Mouse (Mus musculus) neural tube, embryonic 13.5 days (tissue): Measurements from ENCODE around the gene Unc50. TPM values are rescaled to one million over a fixed set of nuclear protein-coding genes. Genes with fewer than 3 reads are reported as not detected.

Experiments
- ATAC-seq: fragments of 200-750 bp; cut with Nextera tagmentation; 2 replicates; pipeline ENCODE4 v1.8.0; 2017; ENCODE audit warnings: low read depth, mild to moderate bottlenecking, moderate TSS enrichment, moderate library complexity
- H3K27ac ChIP-seq: fragments of 300-500 bp; sonication (generic); replicated peaks from 2 replicates; pipeline ENCODE4 v1.5.1; 2015; ENCODE audit warnings: moderate library complexity, mild to moderate bottlenecking, inconsistent platforms
- H3K27me3 ChIP-seq: fragments of 300-500 bp; sonication (generic); 2 replicates; pipeline ENCODE4 v1.6.1; 2015; ENCODE audit warnings: mild to moderate bottlenecking, inconsistent platforms
- H3K36me3 ChIP-seq: fragments of 300-500 bp; sonication (generic); 2 replicates; pipeline ENCODE4 v1.6.1; 2015; ENCODE audit warnings: mild to moderate bottlenecking, inconsistent platforms
- H3K4me1 ChIP-seq: fragments of 300-500 bp; sonication (generic); replicated peaks from 2 replicates; pipeline ENCODE4 v1.6.1; 2015; ENCODE audit warnings: inconsistent platforms
- H3K4me2 ChIP-seq: fragments of 300-500 bp; sonication (generic); 2 replicates; pipeline ENCODE4 v1.6.1; 2015; ENCODE audit warnings: inconsistent platforms, mild to moderate bottlenecking, moderate library complexity
- H3K4me3 ChIP-seq: fragments of 300-500 bp; sonication (generic); 2 replicates; pipeline ENCODE4 v1.5.1; 2015; ENCODE audit warnings: mild to moderate bottlenecking, inconsistent platforms
- H3K9ac ChIP-seq: fragments of 300-500 bp; sonication (generic); 2 replicates; pipeline ENCODE4 v1.6.1; 2015; ENCODE audit warnings: moderate library complexity, mild to moderate bottlenecking, inconsistent platforms
- H3K9me3 ChIP-seq: fragments of 300-500 bp; sonication (generic); 2 replicates; pipeline ENCODE4 v1.6.1; 2016; ENCODE audit warnings: inconsistent platforms
- WGBS: fragments of 180-500 bp; shearing (Covaris S2); methylation state at CpG from one replicate; pipeline ENCODE4 v1.1.7; 2015; 5-methylcytosine and 5-hydroxymethylcytosine counted together
- polyA plus RNA-seq: library from polyadenylated mRNA; unstranded; fragments of >200 nt; fragmentation: Nextera tagmentation; extraction: Ambion mirVana; gene quantifications from 2 replicates; pipeline ENCODE4 v1.2.1, GENCODE M21; 2015

The Unc50 gene
- polyA plus RNA-seq, 1 experiment from 2014 or later, result 121 TPM

DNA sequence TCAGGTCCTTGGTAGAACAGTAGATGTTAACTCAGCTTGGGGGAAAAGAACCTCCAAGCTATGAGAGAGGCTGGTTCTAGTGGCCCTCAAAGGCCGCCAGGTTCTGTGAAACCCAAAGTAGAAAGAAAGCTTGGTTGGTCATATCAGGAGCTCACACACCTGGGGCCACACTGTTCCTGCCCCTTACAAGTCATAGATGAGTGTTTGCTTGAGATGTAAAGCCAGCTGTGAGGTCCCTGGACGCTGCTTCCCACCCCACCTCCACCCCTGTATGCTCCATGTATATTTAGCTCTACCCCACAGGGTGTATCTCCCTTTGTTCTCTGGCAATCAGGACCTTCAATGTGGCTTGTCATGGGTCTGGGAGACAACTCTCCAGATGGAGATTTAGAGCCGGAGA is 21.3 kb upstream of the Unc50 start:
- no peaks in the 10 kb centered on the region for H3K9me3 ChIP-seq
- no peak overlapping the region for H3K9ac ChIP-seq
- H3K4me2 ChIP-seq, result no peak overlapping the region
- H3K36me3 ChIP-seq, result peaks cover 3% of the 10 kb centered on the region; the same call in 1 of the 2 replicates
- H3K27me3 ChIP-seq, result no peaks in the 10 kb centered on the region
- H3K4me1 ChIP-seq, result no peaks in the 10 kb centered on the region
- 79% methylated on average over 3 of the region's 3 CpGs for WGBS
- no peak for ATAC-seq
- H3K4me3 ChIP-seq, result no peak overlapping the region
- no peak overlapping the region for H3K27ac ChIP-seq

DNA sequence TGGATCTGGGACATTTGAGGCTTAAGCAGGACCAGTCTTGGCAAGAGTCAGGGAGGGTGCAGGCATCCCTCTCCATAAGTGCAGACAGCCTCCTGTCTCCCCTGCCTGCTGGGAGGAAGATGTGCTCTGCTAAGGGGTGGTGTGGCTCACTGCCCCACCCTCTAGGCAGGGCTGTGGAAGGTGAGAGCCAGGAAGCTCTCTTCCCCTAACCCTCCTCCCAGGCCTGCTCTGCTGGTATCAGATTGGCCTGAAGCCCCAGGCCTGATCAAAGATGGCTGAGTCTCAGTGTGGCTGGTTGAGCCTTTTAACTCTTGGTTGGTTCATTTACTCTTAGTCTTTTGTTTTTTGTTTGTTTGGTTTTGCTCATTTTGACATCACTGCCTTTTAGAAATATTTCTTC is 20.3 kb upstream of the Unc50 start:
- Histone ChIP-seq H3K27me3 (no peaks in the 10 kb centered on the region), H3K9ac (no peak overlapping the region), H3K9me3 (no peaks in the 10 kb centered on the region), H3K4me1 (no peaks in the 10 kb centered on the region), H3K27ac (no peak overlapping the region), H3K4me3 (no peak overlapping the region), H3K36me3 (peaks cover 3% of the 10 kb centered on the region; the same call in 1 of the 2 replicates), H3K4me2 (no peak overlapping the region)
- ATAC-seq, result no peak

DNA sequence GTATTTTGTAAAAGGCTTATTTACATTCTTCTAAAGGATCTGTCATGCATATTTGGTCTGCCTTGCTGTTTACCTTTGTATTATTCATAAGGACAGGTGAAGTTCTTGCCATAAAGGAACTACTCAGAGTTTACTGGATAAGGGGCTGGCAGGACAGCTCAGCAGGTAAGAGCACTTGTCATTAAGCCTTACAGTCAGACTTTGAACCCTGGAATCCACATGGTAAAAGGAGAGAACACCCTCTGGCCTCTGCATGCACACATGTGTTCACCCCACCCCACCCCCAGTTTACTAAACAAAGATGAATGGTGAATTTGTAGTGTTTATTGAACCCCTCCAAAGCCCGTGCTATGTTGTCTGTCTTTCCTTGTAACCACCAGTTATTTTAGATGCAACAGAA is 14.5 kb upstream of the Unc50 start:
- no peak for ATAC-seq
- no peak overlapping the region for H3K9ac ChIP-seq

DNA sequence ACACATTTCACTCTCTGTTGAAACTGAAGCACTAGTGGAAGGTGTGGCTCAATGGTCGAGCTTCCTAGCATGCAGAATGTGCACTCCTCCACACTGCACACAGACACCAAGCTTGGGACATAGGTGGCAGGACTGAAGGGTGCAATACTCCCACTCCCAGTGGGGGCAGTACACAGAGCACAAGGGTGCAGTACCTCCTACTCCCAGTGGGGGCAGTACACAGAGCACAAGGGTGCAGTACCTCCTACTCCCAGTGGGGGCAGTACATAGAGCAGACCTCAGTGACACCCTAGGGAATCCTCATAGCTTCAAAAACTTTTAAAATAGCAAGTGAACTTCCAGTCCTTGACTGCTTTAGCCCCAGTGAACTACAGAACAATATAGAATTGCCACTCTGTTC is 10.5 kb upstream of the Unc50 start:
- no peak for ATAC-seq
- 100% methylated on average over 1 of the region's 1 CpGs for WGBS
- Histone ChIP-seq H3K9ac (no peak overlapping the region), H3K9me3 (peaks cover 11% of the 10 kb centered on the region), H3K4me3 (no peak overlapping the region), H3K36me3 (peaks cover 70% of the 10 kb centered on the region), H3K4me2 (no peak overlapping the region), H3K27ac (no peak overlapping the region), H3K4me1 (no peaks in the 10 kb centered on the region), H3K27me3 (no peaks in the 10 kb centered on the region)

More for the DNA sequence above, 14.5 kb upstream of the Unc50 start:
- Histone ChIP-seq H3K27ac (no peak overlapping the region), H3K9me3 (no peaks in the 10 kb centered on the region), H3K4me3 (no peak overlapping the region), H3K36me3 (peaks cover 43% of the 10 kb centered on the region), H3K27me3 (no peaks in the 10 kb centered on the region), H3K4me1 (no peaks in the 10 kb centered on the region), H3K4me2 (no peak overlapping the region)
- 91% methylated on average over 1 of the region's 1 CpGs for WGBS

DNA sequence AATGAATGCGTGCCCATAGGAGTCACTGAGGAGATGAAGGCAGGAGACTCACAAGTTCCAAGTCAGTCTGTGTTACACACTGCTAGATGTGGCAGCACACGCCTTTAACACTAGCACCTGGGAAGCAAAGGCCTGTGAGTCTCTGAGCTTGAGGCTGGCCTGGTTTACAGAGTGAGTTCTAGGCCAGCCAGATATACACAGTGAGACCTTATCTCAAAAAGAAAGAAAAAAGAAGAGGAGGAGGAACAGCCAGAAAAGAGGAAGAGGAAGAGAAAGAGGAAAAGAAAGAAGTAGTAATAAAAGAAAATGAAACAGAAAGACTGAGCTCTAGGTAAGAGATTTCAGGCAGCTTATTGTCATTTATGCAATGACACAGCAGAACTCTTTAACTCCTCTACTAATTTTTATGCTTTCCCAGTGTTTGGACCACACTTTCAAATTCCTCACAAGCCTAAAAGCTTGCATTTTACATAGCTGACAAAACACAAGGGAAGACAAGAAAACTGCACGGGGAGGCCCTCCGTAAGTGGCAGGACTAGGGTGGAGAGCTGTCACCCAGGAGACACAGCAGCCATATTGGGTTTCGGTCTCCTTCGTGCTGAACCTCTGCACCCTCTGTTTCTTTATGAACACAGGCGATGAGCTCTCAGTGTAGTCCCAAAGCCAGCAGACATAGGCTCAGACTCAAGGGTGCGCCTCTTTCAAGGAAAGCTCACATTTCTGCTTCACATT is 2.6 kb upstream of the Unc50 start:
- 94% methylated on average over 8 of the region's 8 CpGs for WGBS
- Histone ChIP-seq H3K27me3 (no peaks in the 10 kb centered on the region), H3K4me1 (peaks cover 29% of the 10 kb centered on the region), H3K27ac (no peak overlapping the region), H3K4me3 (no peak overlapping the region), H3K9me3 (peaks cover 14% of the 10 kb centered on the region), H3K36me3 (peaks cover 56% of the 10 kb centered on the region), H3K9ac (no peak overlapping the region), H3K4me2 (no peak overlapping the region)
- no peak for ATAC-seq

DNA sequence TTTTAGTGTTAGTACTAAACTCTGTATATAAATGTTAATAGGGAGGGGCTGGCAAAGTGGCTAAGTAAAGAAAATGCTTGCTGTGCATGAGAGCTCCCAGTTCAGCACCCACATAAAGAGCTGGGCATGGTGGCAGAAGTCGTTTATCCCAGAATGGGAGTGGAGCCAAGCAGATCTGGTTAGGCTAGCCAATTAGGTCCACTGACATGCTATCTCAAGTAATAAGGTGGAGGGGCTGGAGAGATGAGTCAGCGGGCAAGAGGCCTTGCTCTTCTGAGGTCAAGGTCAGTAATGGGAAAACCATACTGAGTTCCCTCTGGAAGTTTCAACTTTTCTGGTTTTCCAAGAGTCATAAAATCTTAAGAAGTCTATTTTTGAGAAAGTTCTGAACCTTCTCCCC is 1.0 kb upstream of the Unc50 start:
- 72% methylated on average over 2 of the region's 2 CpGs for WGBS
- H3K9me3 ChIP-seq, result peaks cover 10% of the 10 kb centered on the region
- peak overlapping the region; percentile 90; the same call in 1 of the 2 replicates for H3K9ac ChIP-seq
- ATAC-seq, result no peak
- peaks cover 38% of the 10 kb centered on the region for H3K4me1 ChIP-seq
- H3K27ac ChIP-seq, result no peak overlapping the region
- peaks cover 59% of the 10 kb centered on the region for H3K36me3 ChIP-seq
- H3K27me3 ChIP-seq, result no peaks in the 10 kb centered on the region
- peak overlapping the region; percentile 94 for H3K4me2 ChIP-seq
- H3K4me3 ChIP-seq, result peak overlapping the region; percentile 95

DNA sequence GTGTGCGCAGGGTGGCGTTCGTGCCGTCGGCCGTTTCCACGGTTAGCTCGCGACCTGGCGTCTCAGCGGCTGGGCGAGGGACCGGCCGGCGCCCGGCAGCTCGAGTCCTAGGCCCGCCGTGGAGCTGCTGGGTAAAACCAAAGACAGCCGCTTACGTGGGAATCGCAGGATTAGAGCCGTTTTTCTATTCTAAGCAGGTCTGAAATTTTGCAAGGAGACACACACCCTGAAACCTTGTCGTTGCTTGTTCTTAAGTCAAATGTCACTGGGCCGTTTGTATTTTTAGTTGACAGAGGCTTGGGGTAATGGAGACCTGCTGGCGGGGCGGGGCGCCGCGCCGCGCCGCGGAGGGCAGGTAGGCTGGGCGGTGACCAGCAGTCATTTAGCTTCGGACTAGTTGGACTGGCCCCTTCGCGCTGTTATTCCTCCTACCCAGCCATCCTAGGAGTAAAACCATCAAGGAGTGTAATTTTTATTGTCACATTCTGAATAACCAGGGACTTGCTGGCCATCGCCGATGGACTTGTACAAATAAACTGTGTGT is 430 bp downstream of the Unc50 start:
- H3K4me1 ChIP-seq, result peaks cover 38% of the 10 kb centered on the region
- peak overlapping the region; percentile 95 for H3K4me3 ChIP-seq
- peak overlapping the region; percentile 90 for H3K9ac ChIP-seq
- peak overlapping the region; percentile 76 for H3K27ac ChIP-seq
- H3K4me2 ChIP-seq, result peak overlapping the region; percentile 94
- ATAC-seq, result peak; percentile 33
- 2% methylated on average over 40 of the region's 40 CpGs for WGBS
- H3K27me3 ChIP-seq, result no peaks in the 10 kb centered on the region
- no peaks in the 10 kb centered on the region for H3K9me3 ChIP-seq
- H3K36me3 ChIP-seq, result peaks cover 54% of the 10 kb centered on the region

DNA sequence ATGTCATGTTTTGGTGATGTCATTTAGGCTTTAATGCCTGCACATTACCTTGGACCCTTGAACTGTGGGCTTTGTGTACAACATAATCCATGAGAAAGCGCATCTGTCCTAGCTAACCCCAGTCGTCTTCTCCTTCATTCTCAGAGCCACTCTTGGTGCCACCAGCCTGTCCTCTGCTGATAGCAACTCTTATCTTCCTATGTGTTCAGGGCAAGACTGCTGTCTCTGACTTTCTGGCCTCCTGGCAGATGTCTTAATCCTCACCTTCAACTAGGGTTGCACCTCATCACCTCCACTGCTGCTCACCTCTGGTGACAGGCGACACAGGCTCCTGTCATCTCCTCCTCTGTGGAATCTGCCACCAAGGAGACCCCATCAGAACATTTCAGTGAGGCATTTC is 6.5 kb downstream of the Unc50 start:
- Histone ChIP-seq H3K9ac (no peak overlapping the region), H3K36me3 (peaks cover 84% of the 10 kb centered on the region), H3K27ac (no peak overlapping the region), H3K4me3 (no peak overlapping the region), H3K27me3 (no peaks in the 10 kb centered on the region), H3K4me2 (no peak overlapping the region), H3K9me3 (no peaks in the 10 kb centered on the region), H3K4me1 (peaks cover 18% of the 10 kb centered on the region)
- WGBS, result 95% methylated on average over 3 of the region's 3 CpGs
- no peak for ATAC-seq

DNA sequence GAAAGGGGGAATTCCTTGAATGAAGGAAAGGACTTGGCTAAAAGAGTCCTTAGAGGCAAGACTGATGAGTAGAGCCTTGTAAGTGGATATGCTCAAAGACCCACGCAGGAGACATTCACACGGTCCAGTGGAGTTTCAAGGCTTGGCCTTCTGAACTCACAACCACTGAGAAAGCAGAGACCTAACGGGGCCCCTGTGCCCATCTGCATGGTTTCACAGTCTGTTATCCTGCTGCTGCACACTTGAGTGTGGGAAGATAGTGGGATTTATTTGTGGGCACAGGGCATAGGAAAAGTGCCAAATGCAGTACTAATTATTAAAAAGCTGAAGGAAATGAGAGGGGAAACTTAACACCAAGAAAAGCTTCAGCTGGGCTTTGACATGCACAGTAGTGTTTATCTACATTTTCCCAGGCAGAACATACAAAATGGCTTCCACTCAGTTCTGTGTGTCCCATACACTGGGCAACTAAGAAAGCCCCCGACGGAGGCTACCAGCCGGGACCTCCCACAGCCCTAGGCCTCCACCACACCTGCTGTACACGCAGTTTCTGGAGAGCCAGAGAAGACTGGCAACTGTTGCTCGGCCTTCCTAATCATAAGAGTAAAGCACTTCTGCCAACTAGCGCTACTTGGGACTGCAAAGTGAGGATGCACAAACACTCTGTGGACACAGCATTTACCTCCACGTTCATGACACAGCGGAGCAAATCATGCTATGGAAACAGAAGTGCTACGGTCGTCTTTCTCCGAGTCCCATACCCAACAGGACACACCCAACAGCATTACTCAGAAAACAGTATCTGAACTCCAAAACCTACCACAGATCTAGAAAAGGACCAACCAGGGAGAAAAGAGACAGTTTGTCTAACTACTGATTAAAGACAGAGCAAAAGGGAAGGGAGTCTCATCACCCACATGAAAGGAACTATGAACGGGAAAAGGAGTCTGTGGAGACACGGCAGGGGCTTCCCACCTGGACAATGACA is 13.2 kb downstream of the Unc50 start:
- Histone ChIP-seq H3K27me3 (no peaks in the 10 kb centered on the region), H3K36me3 (peaks cover 46% of the 10 kb centered on the region), H3K4me3 (no peak overlapping the region), H3K4me1 (no peaks in the 10 kb centered on the region), H3K9ac (no peak overlapping the region), H3K27ac (no peak overlapping the region), H3K4me2 (no peak overlapping the region), H3K9me3 (no peaks in the 10 kb centered on the region)
- no peak for ATAC-seq
- 92% methylated on average over 16 of the region's 16 CpGs for WGBS

DNA sequence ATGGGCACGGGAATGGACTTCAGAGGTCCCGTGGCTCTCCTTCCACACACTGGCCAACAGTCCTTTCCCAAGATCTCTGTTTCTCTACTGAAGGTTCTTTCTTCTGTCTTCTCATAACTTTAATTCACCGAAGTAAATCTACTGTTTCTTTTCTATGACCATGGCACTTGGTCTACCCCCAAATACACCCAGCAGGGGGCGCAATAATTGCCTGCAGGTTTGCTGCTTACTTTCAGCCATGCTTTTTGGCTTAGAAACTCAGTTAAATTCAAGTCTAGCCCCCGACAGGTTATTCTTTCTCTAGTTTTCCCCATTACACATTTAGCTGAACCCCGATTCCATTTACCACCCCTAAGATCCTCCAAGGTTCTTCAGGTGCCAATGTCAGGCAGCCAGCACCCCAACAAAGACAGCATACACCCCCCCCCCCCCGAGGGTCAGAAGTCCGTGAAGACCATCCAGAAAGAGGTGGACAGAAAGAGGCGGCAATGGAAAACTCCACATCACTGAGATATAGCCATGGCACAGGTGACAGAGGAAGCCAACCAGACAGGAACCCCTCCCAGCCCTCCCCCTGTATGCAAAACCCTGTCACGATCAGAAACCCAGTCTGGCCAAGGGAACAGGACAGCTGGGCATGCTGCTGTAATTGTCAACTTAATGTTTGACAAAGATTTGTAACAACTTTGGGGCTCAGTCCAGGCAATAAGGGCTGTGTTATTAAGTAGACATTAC is 18.6 kb downstream of the Unc50 start:
- Histone ChIP-seq H3K4me1 (no peaks in the 10 kb centered on the region), H3K9ac (no peak overlapping the region)
- WGBS, result 81% methylated on average over 10 of the region's 10 CpGs

DNA sequence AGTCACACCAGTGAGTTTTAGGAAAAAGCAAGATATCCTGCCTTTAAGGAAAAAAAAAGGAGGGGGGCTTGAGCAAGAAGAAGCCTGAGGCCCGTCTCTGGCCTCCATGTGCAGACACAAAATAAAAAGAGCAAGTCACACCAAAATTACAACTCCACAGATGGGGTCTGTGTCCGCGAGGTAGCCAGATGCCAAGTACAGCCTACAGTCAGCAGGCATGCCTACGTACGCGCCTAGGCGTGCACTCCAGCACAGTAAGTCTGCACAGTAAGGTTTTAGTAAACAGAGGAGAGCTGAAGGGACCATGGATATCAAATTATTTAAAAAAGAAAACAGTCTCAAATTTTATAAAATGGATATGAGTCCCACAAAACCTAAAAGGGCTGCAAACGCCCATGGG is 21.3 kb downstream of the Unc50 start:
- Histone ChIP-seq H3K9me3 (no peaks in the 10 kb centered on the region), H3K27ac (no peak overlapping the region), H3K4me3 (no peak overlapping the region), H3K4me1 (no peaks in the 10 kb centered on the region), H3K27me3 (no peaks in the 10 kb centered on the region), H3K4me2 (no peak overlapping the region), H3K9ac (no peak overlapping the region), H3K36me3 (peaks cover 18% of the 10 kb centered on the region)
- no peak for ATAC-seq
- WGBS, result 93% methylated on average over 8 of the region's 8 CpGs

More for the DNA sequence above, 18.6 kb downstream of the Unc50 start:
- Histone ChIP-seq H3K4me3 (no peak overlapping the region), H3K9me3 (no peaks in the 10 kb centered on the region), H3K4me2 (no peak overlapping the region), H3K27me3 (no peaks in the 10 kb centered on the region), H3K27ac (no peak overlapping the region), H3K36me3 (peaks cover 16% of the 10 kb centered on the region)
- ATAC-seq, result no peak
